Mouse (Mus musculus) mouse trophoblast stem cell (cell line): ENCODE data around the gene Taf6l.
"Not testable (repeated sequence)": the region's sequence is repeated elsewhere in the genome, so short reads cannot be mapped to it uniquely, and the experiment has no call there.

Experiments used
- in situ Hi-C, 2 experiments: fragments of 300-500 bp; cut with MseI, MboI; formaldehyde crosslinking; loops; 2 replicates in 1 of 2; 3 replicates in 1 of 2; pipeline ENCODE4 v1.15.1; 2025

Taf6l gene

GRCm38 (mm10) chr19:8738911-8739310 lies 47.3 kb downstream of the Taf6l start:
- in situ Hi-C loops = no loop called here

GRCm38 (mm10) chr19:8736160-8736467 lies 50.1 kb downstream of the Taf6l start:
- in situ Hi-C loops = no loop called here

GRCm38 (mm10) chr19:8735389-8736159 lies 50.6 kb downstream of the Taf6l start, which contains the start of gene Wdr74:
Wdr74 (plus strand) TSS chr19:8735827.
- in situ Hi-C loops = no loop called here

GRCm38 (mm10) chr19:8734334-8734733 lies 51.9 kb downstream of the Taf6l start:
- in situ Hi-C loops = no loop called here

- in situ Hi-C loops = not testable (repeated sequence)
Observed at GRCm38 (mm10) chr19:8728335-8729099, 57.7 kb downstream of the Taf6l start.

GRCm38 (mm10) chr19:8727495-8728114 lies 58.6 kb downstream of the Taf6l start:
- in situ Hi-C loops = no loop called here

GRCm38 (mm10) chr19:8726609-8727390 lies 59.4 kb downstream of the Taf6l start:
- in situ Hi-C loops = no loop called here

GRCm38 (mm10) chr19:8725081-8725613 lies 61.1 kb downstream of the Taf6l start:
- in situ Hi-C loops = no loop called here
